Mouse (Mus musculus) cerebellum, adult 2 months (tissue): ENCODE results near the gene Ugt1a6a.

ENCODE experiments used
- CTCF ChIP-seq: fragments of 200-500 bp; IDR thresholded peaks from 2 replicates; pipeline ENCODE4 v1.5.1; 2011; ENCODE audit warnings: low read depth, mild to moderate bottlenecking, control low read depth, low read length, moderate library complexity, borderline replicate concordance; ENCODE audit not compliant: insufficient read depth
- POLR2A ChIP-seq: fragments of 200-500 bp; IDR thresholded peaks from 2 replicates; pipeline ENCODE4 v1.6.1; 2011; ENCODE audit warnings: low read length, control low read depth, borderline replicate concordance; ENCODE audit not compliant: insufficient read depth

GRCm38 (mm10) chr1:88205294-88205922, 70.8 kb downstream of the Ugt1a6a start, which contains the start of gene Dnajb3:
- TF ChIP-seq POLR2A (peak; percentile 55), CTCF (no peak)
